Mouse (Mus musculus) liver, postnatal 0 days (tissue): Measurements from ENCODE around the gene Siva1. TPM values are rescaled to one million over a fixed set of nuclear protein-coding genes. Genes with fewer than 3 reads are reported as not detected.

Source experiments
- ATAC-seq: fragments of 200-750 bp; cut with Nextera tagmentation; 2 replicates; pipeline ENCODE4 v1.8.0; 2017; ENCODE audit warnings: mild to moderate bottlenecking, moderate library complexity
- DNase-seq: peaks from one replicate; pipeline ENCODE4 v3.0.0-alpha.2; 2016
- H3K27ac ChIP-seq: fragments of 300-500 bp; sonication (generic); 2 replicates; pipeline ENCODE4 v1.5.1; 2014; ENCODE audit warnings: antibody characterized with exemption, moderate library complexity, mild to moderate bottlenecking, low read depth
- H3K27me3 ChIP-seq: fragments of 300-500 bp; sonication (generic); 2 replicates; pipeline ENCODE4 v1.6.1; 2014; ENCODE audit warnings: low read length, control low read depth, mixed read lengths; ENCODE audit not compliant: insufficient read depth
- H3K36me3 ChIP-seq: fragments of 300-500 bp; sonication (generic); replicated peaks from 2 replicates; pipeline ENCODE4 v1.6.1; 2014; ENCODE audit warnings: mild to moderate bottlenecking, control low read depth, low read length, moderate library complexity, mixed read lengths; ENCODE audit not compliant: insufficient read depth
- H3K4me1 ChIP-seq: fragments of 300-500 bp; sonication (generic); 2 replicates; pipeline ENCODE4 v1.6.1; 2014; ENCODE audit warnings: antibody characterized with exemption, mild to moderate bottlenecking, control low read depth; ENCODE audit not compliant: insufficient read depth
- H3K4me2 ChIP-seq: fragments of 300-500 bp; sonication (generic); 2 replicates; pipeline ENCODE4 v1.6.1; 2014; ENCODE audit warnings: low read depth, mild to moderate bottlenecking, low read length, moderate library complexity, mixed read lengths
- H3K4me3 ChIP-seq: fragments of 300-500 bp; sonication (generic); 2 replicates; pipeline ENCODE4 v1.5.1; 2014; ENCODE audit warnings: low read depth, low read length
- H3K9ac ChIP-seq: fragments of 300-500 bp; sonication (generic); replicated peaks from 2 replicates; pipeline ENCODE4 v1.6.1; 2014; ENCODE audit warnings: mild to moderate bottlenecking, moderate library complexity
- H3K9me3 ChIP-seq: fragments of 300-500 bp; sonication (generic); 2 replicates; pipeline ENCODE4 v1.6.1; 2016; ENCODE audit warnings: mild to moderate bottlenecking, control low read depth, low read length, mixed read lengths
- CTCF ChIP-seq: sonication (generic); IDR thresholded peaks from 2 replicates; pipeline ENCODE4 v1.5.1; 2016; ENCODE audit warnings: antibody characterized with exemption, low read depth
- EP300 ChIP-seq: IDR thresholded peaks from 2 replicates; pipeline ENCODE4 v1.6.1; 2016; ENCODE audit warnings: antibody characterized with exemption, low read depth, mild to moderate bottlenecking
- WGBS: fragments of 180-500 bp; shearing (Covaris S2); extraction: QIAGEN DNeasy Blood & Tissue Kit; methylation state at CpG from one replicate; pipeline ENCODE4 v1.1.7; 2014; ENCODE audit not compliant: insufficient replicate concordance; 5-methylcytosine and 5-hydroxymethylcytosine counted together
- polyA plus RNA-seq: library from polyadenylated mRNA; unstranded; fragments of >200 nt; fragmentation: Nextera tagmentation; extraction: Ambion mirVana; gene quantifications from 2 replicates; pipeline ENCODE4 v1.2.1, GENCODE M21; 2015

Siva1 gene
- polyA plus RNA-seq, 1 experiment from 2014 or later = 62.2 TPM

DNA sequence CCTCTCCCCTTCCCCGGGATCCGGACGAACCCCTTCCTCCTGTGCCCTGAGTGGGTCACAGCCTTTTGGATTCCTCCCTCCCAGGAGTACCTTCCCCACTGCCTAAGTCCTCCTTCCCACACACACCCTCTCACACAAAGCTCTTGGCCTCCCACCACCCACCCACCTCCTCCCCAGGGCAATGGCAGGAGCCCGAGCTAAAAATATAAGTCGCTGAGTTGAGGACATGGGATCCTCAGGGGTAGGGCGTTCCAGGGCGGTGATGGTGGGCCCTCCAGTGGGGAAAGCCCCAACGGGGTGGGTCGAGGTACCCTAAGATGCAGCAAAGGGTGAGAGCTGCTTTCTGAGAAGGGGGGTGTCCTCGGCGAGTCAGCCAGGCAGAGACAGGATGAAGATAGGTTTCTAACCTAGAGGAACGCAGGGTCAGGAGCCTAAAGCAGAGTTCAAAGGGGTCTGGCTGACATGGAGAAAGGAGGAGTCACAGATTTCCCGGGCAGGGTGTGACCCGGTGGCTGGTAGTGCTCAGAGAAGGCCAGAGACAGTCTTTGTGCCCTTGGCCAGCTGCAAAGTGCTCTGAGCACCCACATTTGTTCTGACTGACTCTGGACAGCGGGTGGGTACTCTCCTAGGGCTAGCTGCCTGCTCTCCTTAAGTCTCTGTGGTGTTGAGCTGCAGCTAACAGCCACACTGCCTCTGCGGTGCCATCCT is 24.0 kb upstream of the Siva1 start:
- Histone ChIP-seq H3K4me1 (peaks cover 33% of the 10 kb centered on the region), H3K36me3 (no peaks in the 10 kb centered on the region), H3K4me2 (peak overlapping the region; percentile 89), H3K27me3 (no peaks in the 10 kb centered on the region), H3K4me3 (peak overlapping the region; percentile 63), H3K9me3 (no peaks in the 10 kb centered on the region), H3K27ac (peak overlapping the region; percentile 93), H3K9ac (peak overlapping the region; percentile 77)
- 17% methylated on average over 13 of the region's 16 CpGs for WGBS
- DNase-seq (no peak), ATAC-seq (0 out of 2 replicates have a peak, but pooled peaks have one; percentile 1)
- no peak for TF ChIP-seq EP300
- TF ChIP-seq CTCF = no peak

GRCm38 (mm10) chr12:112621900-112622299 is 22.6 kb upstream of the Siva1 start:
- Histone ChIP-seq H3K4me3 (no peak overlapping the region), H3K36me3 (no peaks in the 10 kb centered on the region), H3K27me3 (no peaks in the 10 kb centered on the region), H3K4me2 (0 out of 2 replicates have a peak overlapping the region, but pooled peaks have one; percentile 89), H3K9me3 (no peaks in the 10 kb centered on the region), H3K9ac (no peak overlapping the region), H3K4me1 (peaks cover 38% of the 10 kb centered on the region), H3K27ac (no peak overlapping the region)
- 65% methylated on average over 3 of the region's 3 CpGs for WGBS
- TF ChIP-seq CTCF (no peak), EP300 (no peak)
- DNase-seq (no peak), ATAC-seq (no peak)

DNA sequence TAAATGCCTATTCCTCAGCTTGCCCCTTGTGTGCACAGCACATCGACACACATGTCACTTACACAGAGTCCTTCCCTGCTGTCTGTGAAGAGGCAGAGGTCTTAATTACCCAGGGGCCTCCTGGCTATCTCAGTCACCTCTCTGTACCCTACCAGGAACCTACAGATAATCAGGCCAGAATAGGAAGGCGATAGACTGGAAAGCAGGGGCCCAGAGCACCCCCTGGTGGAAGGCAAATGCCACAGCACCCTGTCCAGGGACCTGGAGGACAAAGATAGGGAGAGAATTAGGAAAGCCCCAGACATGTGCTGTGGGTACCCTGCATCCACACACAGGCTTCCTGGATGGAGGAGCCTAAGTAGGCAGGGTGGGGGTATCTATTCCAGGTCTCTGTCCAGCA is 20.7 kb upstream of the Siva1 start:
- H3K4me3 ChIP-seq = no peak overlapping the region
- 24% methylated on average over 2 of the region's 2 CpGs for WGBS
- ATAC-seq (no peak), DNase-seq (peak; percentile 84)
- no peak overlapping the region for H3K4me2 ChIP-seq
- TF ChIP-seq CTCF (peak; percentile 95), EP300 (no peak)
- H3K27ac ChIP-seq = no peak overlapping the region
- H3K27me3 ChIP-seq = no peaks in the 10 kb centered on the region
- H3K9me3 ChIP-seq = no peaks in the 10 kb centered on the region
- H3K9ac ChIP-seq = no peak overlapping the region
- no peaks in the 10 kb centered on the region for H3K36me3 ChIP-seq
- peaks cover 37% of the 10 kb centered on the region for H3K4me1 ChIP-seq

GRCm38 (mm10) chr12:112625700-112626099 is 18.8 kb upstream of the Siva1 start:
- H3K9ac ChIP-seq = no peak overlapping the region
- no peak for TF ChIP-seq EP300
- no peak for TF ChIP-seq CTCF
- no peaks in the 10 kb centered on the region for H3K27me3 ChIP-seq
- H3K27ac ChIP-seq = no peak overlapping the region
- DNase-seq (no peak), ATAC-seq (no peak)
- peaks cover 29% of the 10 kb centered on the region for H3K4me1 ChIP-seq
- H3K9me3 ChIP-seq = no peaks in the 10 kb centered on the region
- H3K36me3 ChIP-seq = no peaks in the 10 kb centered on the region
- WGBS = 70% methylated on average over 4 of the region's 4 CpGs
- no peak overlapping the region for H3K4me3 ChIP-seq
- H3K4me2 ChIP-seq = no peak overlapping the region

DNA sequence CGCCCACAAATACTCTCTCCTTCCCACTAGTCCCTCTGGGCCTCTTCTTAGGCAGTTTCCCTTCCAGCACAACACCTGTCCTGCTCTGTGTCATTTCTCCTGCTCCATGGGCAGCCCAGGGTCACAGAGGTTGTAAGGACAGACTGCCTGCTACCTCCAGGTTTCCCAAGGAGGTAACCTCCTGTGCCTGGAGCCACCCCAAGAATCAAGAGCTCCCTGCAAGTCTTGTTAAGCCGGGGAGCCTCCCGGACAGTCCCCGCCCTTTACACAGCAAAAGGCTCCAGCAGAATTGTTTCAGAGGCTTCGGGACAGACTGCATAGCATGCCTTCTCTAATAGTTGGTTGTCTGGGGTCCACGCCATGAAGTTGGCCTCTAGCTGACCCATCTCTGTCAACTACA is 18.0 kb upstream of the Siva1 start:
- H3K4me2 ChIP-seq = no peak overlapping the region
- no peaks in the 10 kb centered on the region for H3K27me3 ChIP-seq
- H3K27ac ChIP-seq = 0 out of 2 replicates have a peak overlapping the region, but pooled peaks have one; percentile 29
- H3K4me3 ChIP-seq = no peak overlapping the region
- H3K9ac ChIP-seq = no peak overlapping the region
- peaks cover 35% of the 10 kb centered on the region for H3K4me1 ChIP-seq
- TF ChIP-seq EP300 (no peak), CTCF (no peak)
- no peaks in the 10 kb centered on the region for H3K36me3 ChIP-seq
- 62% methylated on average over 6 of the region's 6 CpGs for WGBS
- ATAC-seq (no peak), DNase-seq (no peak)
- H3K9me3 ChIP-seq = no peaks in the 10 kb centered on the region

DNA sequence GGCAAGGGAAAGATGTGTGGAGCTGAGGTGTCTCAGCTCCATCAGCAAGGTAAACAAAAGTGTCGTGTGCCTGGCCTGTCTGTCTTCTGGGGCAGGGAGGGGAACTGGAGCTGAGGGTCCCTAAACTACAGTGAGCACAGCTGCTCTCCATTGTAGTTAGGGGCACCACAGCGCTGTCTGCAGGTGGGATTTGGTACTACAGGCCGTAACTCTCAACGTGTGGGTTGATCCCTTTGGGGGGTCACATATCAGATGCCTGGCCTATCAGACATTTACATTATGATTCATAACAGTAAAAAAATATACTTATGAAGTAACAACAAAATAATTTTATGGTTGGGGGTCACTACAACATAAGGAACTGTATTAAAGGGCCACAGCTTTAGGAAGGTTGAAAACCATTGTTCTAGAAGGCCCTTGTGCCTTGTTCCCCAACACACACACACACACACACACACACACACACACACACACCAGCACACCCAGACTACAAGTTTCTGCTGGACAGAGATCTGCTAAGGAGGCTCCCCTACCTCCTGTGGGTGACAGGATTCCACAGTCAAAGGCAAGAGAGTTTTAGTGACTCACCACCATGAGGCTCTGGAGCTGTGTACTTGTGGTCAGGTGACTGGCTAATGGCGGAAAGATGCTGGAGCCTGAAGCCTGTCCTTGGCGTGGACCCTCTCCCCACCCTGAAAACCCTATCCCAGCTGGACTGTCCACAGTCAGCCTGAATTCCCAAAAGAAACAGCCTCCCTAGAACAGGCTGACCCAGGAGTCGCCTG is 17.2 kb upstream of the Siva1 start:
- ATAC-seq (no peak), DNase-seq (no peak)
- no peak overlapping the region for H3K4me3 ChIP-seq
- no peaks in the 10 kb centered on the region for H3K27me3 ChIP-seq
- H3K36me3 ChIP-seq = no peaks in the 10 kb centered on the region
- H3K4me2 ChIP-seq = no peak overlapping the region
- 55% methylated on average over 7 of the region's 7 CpGs for WGBS
- no peak overlapping the region for H3K9ac ChIP-seq
- no peaks in the 10 kb centered on the region for H3K9me3 ChIP-seq
- TF ChIP-seq CTCF = peak; percentile 69
- TF ChIP-seq EP300 = no peak
- H3K4me1 ChIP-seq = peaks cover 38% of the 10 kb centered on the region
- H3K27ac ChIP-seq = no peak overlapping the region
